Mouse (Mus musculus): ENCODE measurements around the gene Nod1. TPM values are rescaled to one million over a fixed set of nuclear protein-coding genes. Genes with fewer than 3 reads are reported as not detected.
"Not testable (repeated sequence)": the region's sequence is repeated elsewhere in the genome, so short reads cannot be mapped to it uniquely, and the experiment has no call there.

The Nod1 gene
- polyA plus RNA-seq, 1 experiment from 2014 or later, result 17.4 TPM

DNA sequence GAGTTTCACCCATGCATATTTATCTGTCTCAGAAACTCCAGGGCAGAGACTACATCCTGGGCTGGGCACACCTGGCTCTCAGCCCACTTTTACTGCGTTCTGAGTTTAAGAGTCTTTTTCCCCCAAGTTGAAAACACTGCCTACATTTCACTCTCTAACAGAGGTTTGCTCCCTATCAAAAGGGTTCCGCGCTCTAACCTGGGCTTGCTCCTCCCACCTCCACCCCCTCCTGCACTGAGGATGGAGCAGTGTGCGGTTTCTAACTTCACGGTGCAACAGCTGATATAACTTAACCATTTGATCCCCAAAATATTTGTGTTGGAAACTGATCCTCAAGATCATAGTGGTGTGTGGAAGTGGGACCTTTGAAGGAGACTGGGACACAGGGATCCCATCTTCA is 7.2 kb downstream of the Nod1 start:
- peaks cover 81% of the 10 kb centered on the region; the same call in 1 of the 2 replicates for H3K79me2 ChIP-seq (ENCODE audit: inconsistent target)
- no peak overlapping the region for H3K4me3 ChIP-seq (ENCODE audit: inconsistent target)
- 89% methylated on average over 5 of the region's 5 CpGs for WGBS (ENCODE audit: missing documents)
- peaks cover 24% of the 10 kb centered on the region; the same call in 1 of the 2 replicates for H3K36me3 ChIP-seq (ENCODE audit: inconsistent target)
- H3K27ac ChIP-seq, result no peak overlapping the region

DNA sequence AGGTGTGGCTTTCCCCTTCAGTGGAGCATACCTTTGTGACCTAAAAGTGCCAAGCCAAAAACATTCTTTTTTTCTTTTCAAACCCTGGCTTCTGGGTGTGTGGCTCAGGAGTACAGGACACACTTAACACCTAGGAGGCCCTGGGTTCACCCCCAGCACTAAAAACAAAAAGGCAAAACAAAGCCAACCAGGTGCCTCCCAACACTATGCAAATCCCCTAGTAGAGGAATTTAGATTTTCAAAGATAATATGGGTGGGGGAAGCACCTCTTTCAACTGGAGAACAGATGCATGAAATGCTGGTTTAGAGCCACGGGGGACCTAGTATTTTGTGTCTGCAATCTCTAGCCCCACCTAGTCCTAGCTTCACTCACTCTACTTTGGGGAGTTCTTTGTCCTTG is 7.7 kb downstream of the Nod1 start:
- H3K27ac ChIP-seq, result no peak overlapping the region
- 82% methylated on average over 1 of the region's 1 CpGs for WGBS (ENCODE audit: missing documents)

DNA sequence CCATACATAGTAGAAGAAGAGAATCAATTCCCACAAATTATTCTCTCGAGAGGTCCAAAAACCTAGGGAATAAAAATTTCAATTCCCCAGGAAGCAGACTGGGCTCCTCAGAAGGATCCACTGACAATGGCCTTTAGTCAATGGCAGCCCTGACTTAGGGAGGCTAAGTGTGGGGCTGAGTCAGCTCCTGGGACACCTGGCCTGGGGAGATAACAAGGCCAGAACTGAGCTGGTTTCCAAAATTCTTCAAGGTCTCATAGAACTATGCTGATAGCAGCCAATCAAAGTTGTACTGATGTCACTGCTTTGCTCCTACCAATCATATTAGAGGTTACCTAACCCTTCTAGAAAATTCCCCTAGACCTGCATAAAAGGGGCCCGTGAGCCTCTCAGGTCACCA is 8.8 kb downstream of the Nod1 start:
- Histone ChIP-seq H3K79me2 (ENCODE audit: inconsistent target) (peaks cover 73% of the 10 kb centered on the region; the same call in 1 of the 2 replicates), H3K36me3 (ENCODE audit: inconsistent target) (peaks cover 24% of the 10 kb centered on the region; the same call in 1 of the 2 replicates), H3K27ac (no peak overlapping the region), H3K4me3 (ENCODE audit: inconsistent target) (no peak overlapping the region)
- WGBS (ENCODE audit: missing documents), result 100% methylated on average over 2 of the region's 2 CpGs

More for the DNA sequence above, 7.7 kb downstream of the Nod1 start:
- H3K4me3 ChIP-seq (ENCODE audit: inconsistent target), result no peak overlapping the region
- peaks cover 24% of the 10 kb centered on the region; the same call in 1 of the 2 replicates for H3K36me3 ChIP-seq (ENCODE audit: inconsistent target)
- peaks cover 76% of the 10 kb centered on the region; the same call in 1 of the 2 replicates for H3K79me2 ChIP-seq (ENCODE audit: inconsistent target)

DNA sequence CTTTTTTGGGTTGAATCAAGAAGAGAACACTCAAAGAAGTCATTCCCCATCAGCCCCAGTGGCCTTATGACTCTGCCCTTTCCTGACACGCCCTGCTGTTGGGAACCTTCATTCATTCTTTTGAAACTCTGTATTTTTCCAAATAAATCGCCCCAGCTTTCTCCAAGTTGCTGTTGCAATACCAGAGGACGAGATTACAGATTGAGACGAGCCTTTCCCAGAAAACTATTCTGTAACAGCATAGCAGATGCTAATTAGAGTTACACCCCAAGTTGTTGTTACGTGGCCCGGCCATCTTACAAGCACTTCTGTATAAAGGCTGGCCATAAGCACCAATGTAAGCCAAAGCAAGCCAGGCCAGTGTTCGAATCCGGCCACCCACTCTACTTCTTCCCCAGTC is 14.8 kb downstream of the Nod1 start:
- peaks cover 10% of the 10 kb centered on the region; the same call in 1 of the 2 replicates for H3K36me3 ChIP-seq (ENCODE audit: inconsistent target)
- WGBS (ENCODE audit: missing documents), result 84% methylated on average over 8 of the region's 8 CpGs
- H3K4me3 ChIP-seq (ENCODE audit: inconsistent target), result no peak overlapping the region
- H3K79me2 ChIP-seq (ENCODE audit: inconsistent target), result peaks cover 54% of the 10 kb centered on the region; the same call in 1 of the 2 replicates
- H3K27ac ChIP-seq, result no peak overlapping the region

DNA sequence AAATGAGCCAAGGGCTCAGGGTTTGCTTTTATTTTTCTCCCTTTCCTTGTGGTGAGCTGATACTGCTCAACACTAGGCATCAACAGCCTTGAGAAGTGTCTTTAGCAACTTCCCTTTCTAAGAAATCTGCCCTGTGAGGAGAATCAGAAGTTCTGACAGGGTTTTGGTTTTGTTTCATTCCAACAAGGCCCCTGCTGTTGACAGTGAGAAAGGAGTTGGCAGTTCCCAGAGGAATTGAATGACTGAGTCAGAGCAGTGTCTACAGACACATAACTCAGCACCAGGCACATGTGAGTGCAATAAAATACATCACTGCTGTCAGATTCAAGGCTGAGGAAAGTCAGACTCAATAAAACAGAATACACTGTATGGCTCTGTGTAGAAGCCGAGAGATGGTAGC is 16.0 kb downstream of the Nod1 start:
- H3K36me3 ChIP-seq (ENCODE audit: inconsistent target), result no peaks in the 10 kb centered on the region; the same call in 1 of the 2 replicates
- WGBS (ENCODE audit: missing documents), result 40% methylated on average over 1 of the region's 1 CpGs
- H3K27ac ChIP-seq, result peak overlapping the region; percentile 87
- H3K4me3 ChIP-seq (ENCODE audit: inconsistent target), result no peak overlapping the region
- H3K79me2 ChIP-seq (ENCODE audit: inconsistent target), result peaks cover 51% of the 10 kb centered on the region; the same call in 1 of the 2 replicates

DNA sequence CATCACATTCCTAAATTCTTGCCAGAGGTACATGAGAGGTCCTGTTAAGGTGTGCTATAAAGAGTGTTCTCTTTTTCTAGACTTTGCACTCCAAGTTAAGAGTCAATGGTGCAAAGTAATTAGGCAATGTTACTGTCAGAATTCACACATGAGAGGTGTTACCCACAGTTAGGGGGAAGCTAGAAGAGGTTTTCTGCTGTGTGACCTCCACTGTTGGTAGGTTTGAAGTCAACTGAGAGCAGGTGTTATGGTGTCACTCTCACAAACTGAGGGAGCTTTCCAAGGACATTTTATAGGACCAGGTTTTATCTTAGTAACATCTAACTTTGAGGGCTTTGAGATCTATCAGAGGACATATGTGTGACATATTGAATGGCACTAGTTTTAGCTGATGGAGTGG is 16.5 kb downstream of the Nod1 start:
- peak overlapping the region; percentile 87 for H3K27ac ChIP-seq

DNA sequence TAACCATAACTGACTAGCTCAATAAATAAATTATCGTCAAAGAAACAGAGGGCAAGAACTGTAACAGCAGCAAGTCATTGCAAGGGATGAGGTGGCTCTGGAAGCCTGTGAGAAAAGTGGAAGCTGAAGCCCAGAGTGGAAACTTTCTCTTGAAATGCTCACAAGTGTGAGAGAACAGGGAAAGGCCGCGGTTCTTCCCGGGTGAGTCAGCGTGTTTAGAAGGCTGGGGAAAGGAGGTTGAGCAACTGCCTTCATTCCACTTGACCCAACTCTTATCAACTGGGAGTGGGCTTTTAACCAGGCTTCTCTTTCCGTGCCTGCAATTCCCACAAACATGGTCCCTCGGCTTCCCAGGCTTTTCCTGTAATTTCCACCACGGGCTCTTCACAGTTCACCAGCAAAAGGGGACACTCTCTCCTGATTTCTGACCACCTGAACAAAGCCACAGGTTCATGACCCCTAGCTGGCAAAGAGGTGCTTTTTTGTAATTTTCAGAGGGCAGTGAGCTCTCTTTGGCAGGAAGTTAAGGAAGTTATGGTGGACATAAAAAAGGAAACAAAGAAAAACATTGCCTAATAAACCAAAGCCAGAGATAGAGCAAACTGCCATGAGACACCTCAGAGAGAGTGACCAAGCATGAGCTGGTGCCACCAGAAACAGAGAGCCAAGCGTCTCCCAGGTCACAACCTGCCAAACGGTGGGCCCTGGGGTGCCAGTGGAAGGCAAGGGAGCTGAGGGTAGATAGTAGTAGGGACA is 17.6 kb downstream of the Nod1 start:
- H3K36me3 ChIP-seq (ENCODE audit: inconsistent target), result no peaks in the 10 kb centered on the region
- 7% methylated on average over 10 of the region's 10 CpGs for WGBS (ENCODE audit: missing documents)
- no peak overlapping the region for H3K4me3 ChIP-seq (ENCODE audit: inconsistent target)
- peaks cover 57% of the 10 kb centered on the region; the same call in 1 of the 2 replicates for H3K79me2 ChIP-seq (ENCODE audit: inconsistent target)
- peak overlapping the region; percentile 87 for H3K27ac ChIP-seq

More for the DNA sequence above, 16.5 kb downstream of the Nod1 start:
- Histone ChIP-seq H3K36me3 (ENCODE audit: inconsistent target) (no peaks in the 10 kb centered on the region), H3K4me3 (ENCODE audit: inconsistent target) (no peak overlapping the region), H3K79me2 (ENCODE audit: inconsistent target) (peaks cover 54% of the 10 kb centered on the region; the same call in 1 of the 2 replicates)

DNA sequence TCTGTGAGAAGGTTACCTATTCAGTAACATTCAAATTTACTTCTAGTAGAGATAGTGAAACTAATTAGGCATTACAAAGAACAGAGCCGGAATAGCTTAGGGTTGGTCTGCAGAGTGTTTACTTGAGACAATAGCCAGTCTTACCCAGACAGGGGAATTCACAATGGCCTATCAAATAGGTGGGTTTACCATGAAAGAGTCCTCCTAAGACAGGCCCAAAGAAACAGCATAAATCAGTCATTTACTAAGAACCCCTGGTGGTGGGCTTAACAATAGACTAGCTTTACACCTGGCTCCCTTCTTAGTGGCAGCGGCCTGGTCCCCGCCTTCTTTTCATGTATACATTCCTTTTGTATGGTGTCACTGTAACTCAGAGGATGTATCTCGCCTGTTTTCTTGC is 19.0 kb downstream of the Nod1 start:
- not testable (repeated sequence) for H3K4me3 ChIP-seq (ENCODE audit: inconsistent target); H3K27ac ChIP-seq; H3K36me3 ChIP-seq (ENCODE audit: inconsistent target)
- 92% methylated on average over 4 of the region's 4 CpGs for WGBS (ENCODE audit: missing documents)
- H3K79me2 ChIP-seq (ENCODE audit: inconsistent target), result peaks cover 53% of the 10 kb centered on the region; the same call in 1 of the 2 replicates

DNA sequence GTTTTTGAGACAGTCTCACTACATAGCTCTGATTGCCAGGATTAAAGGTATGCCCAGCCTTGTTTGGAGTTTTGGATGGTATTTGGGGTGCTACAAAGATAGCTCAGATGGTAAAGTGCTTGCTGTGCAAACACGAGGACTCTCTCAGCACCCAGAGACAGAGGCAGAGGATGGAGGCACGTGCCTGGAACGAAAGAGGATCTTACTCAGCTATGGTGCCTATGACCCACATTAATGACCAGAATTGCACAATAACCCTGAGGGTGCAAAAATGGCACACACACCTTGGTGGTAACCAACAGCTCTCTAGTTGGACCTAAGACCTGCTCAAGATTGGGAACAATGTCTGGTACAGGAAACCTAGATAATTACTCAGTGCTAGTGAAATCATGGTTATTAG is 19.9 kb downstream of the Nod1 start:
- WGBS (ENCODE audit: missing documents), result 32% methylated on average over 3 of the region's 3 CpGs
- peak overlapping the region; percentile 41; the same call in 1 of the 2 replicates for H3K27ac ChIP-seq
- no peaks in the 10 kb centered on the region for H3K36me3 ChIP-seq (ENCODE audit: inconsistent target)
- H3K79me2 ChIP-seq (ENCODE audit: inconsistent target), result peaks cover 47% of the 10 kb centered on the region; the same call in 1 of the 2 replicates
- no peak overlapping the region for H3K4me3 ChIP-seq (ENCODE audit: inconsistent target)

DNA sequence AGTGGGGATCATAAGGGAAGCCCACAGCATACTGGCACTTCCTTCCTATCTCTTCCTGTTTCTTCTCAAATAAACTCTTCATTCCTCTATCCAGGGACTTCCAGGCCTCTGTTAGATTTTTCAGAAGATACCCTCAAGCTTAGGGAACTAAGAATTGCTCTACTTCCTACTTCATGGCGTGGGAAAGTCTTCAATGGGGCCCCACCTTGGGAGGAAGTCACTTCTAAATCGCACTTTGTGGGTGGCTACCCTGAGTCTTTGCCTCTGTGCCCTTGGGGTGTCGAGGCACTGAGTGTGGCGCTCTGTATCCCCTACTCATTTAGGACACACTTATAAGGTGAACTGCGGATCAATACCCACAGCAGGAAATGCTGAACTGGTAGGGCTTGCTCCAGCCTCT is 23.7 kb downstream of the Nod1 start:
- H3K79me2 ChIP-seq (ENCODE audit: inconsistent target), result peaks cover 42% of the 10 kb centered on the region; the same call in 1 of the 2 replicates
- H3K36me3 ChIP-seq (ENCODE audit: inconsistent target), result peaks cover 18% of the 10 kb centered on the region
- 40% methylated on average over 5 of the region's 5 CpGs for WGBS (ENCODE audit: missing documents)
- no peak overlapping the region for H3K4me3 ChIP-seq (ENCODE audit: inconsistent target)
- peak overlapping the region; percentile 22 for H3K27ac ChIP-seq

DNA sequence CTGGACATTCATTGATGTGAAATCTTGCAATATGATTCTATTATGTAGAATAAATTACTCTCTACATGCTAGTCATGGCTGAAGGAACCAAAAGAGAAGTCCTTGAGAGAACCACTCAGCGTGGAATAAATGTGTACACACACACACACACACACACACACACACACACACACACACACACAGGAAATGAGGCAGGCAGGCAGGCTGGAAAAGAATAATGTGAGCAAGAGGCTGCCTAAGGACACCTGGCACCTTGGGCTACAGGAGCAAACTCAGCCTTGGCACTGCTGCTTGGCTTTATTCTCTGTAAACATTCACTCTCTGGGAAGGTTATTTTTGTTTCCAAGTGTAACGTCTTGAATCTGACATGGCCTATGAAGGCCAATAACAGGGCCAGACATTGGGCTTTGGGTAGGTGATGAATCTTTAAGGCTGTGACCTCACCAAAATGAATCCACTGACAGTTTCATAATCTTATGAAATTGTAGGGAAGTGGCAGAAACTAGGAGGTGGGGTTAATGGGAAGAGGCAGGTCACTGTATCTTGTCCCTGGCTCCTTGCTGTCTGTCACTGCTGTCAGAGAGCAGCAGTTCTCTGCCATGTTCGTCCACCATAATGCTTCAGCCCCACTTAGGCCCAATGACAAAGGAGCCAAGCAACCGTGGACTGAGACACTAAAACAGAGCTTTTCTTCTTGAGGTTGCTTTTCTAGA is 26.0 kb downstream of the Nod1 start:
- Histone ChIP-seq H3K27ac (no peak overlapping the region), H3K79me2 (ENCODE audit: inconsistent target) (peaks cover 29% of the 10 kb centered on the region; the same call in 1 of the 2 replicates), H3K36me3 (ENCODE audit: inconsistent target) (peaks cover 31% of the 10 kb centered on the region), H3K4me3 (ENCODE audit: inconsistent target) (no peak overlapping the region)
- WGBS (ENCODE audit: missing documents), result 60% methylated on average over 4 of the region's 4 CpGs

DNA sequence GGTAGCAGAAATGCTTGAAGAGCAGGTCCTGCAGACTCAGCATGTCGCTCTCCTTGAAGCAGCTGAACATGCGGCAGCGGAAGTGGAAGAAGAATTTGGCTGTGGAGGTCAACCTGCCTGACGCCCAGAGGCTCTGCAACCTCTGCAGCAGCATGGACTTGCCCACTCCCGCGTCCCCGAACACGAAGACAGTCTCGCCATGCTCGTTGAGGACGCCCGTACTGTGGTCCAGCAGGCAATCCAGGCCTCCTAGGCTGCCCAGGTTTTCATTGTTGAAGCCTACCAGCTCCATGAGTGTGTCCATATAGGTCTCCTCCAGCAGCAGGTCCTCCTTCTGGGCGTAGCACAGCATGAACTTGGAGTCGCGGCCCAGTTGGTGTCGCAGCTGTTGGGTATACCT is 27.9 kb downstream of the Nod1 start:
- H3K36me3 ChIP-seq (ENCODE audit: inconsistent target), result peaks cover 31% of the 10 kb centered on the region
- WGBS (ENCODE audit: missing documents), result 96% methylated on average over 16 of the region's 16 CpGs

DNA sequence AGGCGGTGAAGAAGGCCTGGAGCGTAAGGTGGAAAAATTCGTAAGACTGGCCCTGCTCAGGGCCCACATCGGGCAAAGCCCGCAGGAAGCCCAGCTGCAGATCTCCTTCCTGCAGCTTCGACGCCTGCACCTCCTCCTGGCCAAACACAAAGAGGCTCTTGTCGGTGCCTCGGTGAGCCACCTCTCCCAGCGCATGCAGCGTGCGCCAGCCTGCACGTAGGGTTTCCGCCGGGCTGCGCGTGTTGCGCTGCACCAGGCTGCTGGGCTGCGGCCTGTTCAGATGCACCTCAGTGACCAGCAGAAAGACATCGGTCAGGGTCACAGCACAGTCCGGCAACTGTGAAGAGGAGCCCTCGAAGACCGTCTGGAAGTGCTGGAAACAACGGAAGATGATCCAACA is 28.7 kb downstream of the Nod1 start:
- Histone ChIP-seq H3K4me3 (ENCODE audit: inconsistent target) (no peak overlapping the region), H3K27ac (no peak overlapping the region), H3K79me2 (ENCODE audit: inconsistent target) (peaks cover 13% of the 10 kb centered on the region; the same call in 1 of the 2 replicates), H3K36me3 (ENCODE audit: inconsistent target) (peaks cover 32% of the 10 kb centered on the region)
- 91% methylated on average over 19 of the region's 24 CpGs for WGBS (ENCODE audit: missing documents)

More for the DNA sequence above, 27.9 kb downstream of the Nod1 start:
- Histone ChIP-seq H3K27ac (no peak overlapping the region), H3K4me3 (ENCODE audit: inconsistent target) (no peak overlapping the region), H3K79me2 (ENCODE audit: inconsistent target) (peaks cover 12% of the 10 kb centered on the region; the same call in 1 of the 2 replicates)

DNA sequence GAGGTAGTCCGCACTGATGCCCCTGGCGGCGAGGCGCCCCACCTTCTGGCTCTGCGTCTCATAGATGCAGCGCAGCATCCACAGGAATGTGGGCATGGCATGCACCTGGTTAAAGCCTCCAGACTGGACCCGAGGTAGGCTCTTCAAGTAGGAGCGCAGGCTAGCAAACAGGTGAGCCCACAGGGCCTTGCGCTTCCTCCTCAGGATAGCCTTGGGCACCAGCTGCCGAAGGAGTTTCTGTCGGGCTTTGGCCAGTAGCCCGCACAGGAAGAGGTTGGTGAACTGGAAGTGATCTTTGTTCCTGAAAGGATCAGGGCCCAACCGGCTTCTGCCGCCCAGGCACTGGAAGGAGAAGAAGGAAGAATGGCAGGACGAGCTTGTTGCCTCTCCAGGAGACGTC is 29.1 kb downstream of the Nod1 start:
- H3K79me2 ChIP-seq (ENCODE audit: inconsistent target), result peaks cover 13% of the 10 kb centered on the region; the same call in 1 of the 2 replicates
- 86% methylated on average over 16 of the region's 16 CpGs for WGBS (ENCODE audit: missing documents)

DNA sequence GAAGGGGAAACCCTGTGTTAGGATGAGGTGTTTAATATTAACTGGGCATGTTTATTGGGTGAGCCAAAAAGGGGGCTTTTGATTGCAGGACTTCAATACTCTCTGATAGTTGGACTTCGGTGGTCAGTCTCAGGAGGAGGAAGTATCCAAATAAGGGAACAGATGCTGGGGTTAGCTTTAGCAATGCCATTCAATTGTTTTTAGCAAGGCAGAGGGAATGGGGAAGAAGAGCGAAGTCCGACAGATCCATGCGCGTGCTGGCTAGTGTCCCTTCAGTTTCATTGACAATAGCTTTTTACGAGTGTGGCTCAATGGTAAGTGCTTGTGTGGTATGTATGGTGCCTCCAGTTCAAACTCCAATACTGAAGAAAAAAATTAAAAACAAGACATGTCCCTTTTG is 31.3 kb downstream of the Nod1 start:
- Histone ChIP-seq H3K4me3 (ENCODE audit: inconsistent target) (no peak overlapping the region), H3K36me3 (ENCODE audit: inconsistent target) (peaks cover 49% of the 10 kb centered on the region), H3K79me2 (ENCODE audit: inconsistent target) (peaks cover 10% of the 10 kb centered on the region; the same call in 1 of the 2 replicates), H3K27ac (no peak overlapping the region)
- 38% methylated on average over 6 of the region's 6 CpGs for WGBS (ENCODE audit: missing documents)

More for the DNA sequence above, 29.1 kb downstream of the Nod1 start:
- no peak overlapping the region for H3K4me3 ChIP-seq (ENCODE audit: inconsistent target)
- no peak overlapping the region for H3K27ac ChIP-seq
- peaks cover 36% of the 10 kb centered on the region for H3K36me3 ChIP-seq (ENCODE audit: inconsistent target)
